Mouse (Mus musculus) right cerebral cortex, postnatal 10 days (tissue): Measurements from ENCODE around the gene Olfr832.
"Not testable (repeated sequence)": the region's sequence is repeated elsewhere in the genome, so short reads cannot be mapped to it uniquely, and the experiment has no call there.

Experiments used
- DNase-seq, 2 experiments: peaks; one replicate each; pipeline ENCODE4 v3.0.0; 2021; ENCODE audit warnings: low spot score in 2 of 2

Olfr832 gene

DNA sequence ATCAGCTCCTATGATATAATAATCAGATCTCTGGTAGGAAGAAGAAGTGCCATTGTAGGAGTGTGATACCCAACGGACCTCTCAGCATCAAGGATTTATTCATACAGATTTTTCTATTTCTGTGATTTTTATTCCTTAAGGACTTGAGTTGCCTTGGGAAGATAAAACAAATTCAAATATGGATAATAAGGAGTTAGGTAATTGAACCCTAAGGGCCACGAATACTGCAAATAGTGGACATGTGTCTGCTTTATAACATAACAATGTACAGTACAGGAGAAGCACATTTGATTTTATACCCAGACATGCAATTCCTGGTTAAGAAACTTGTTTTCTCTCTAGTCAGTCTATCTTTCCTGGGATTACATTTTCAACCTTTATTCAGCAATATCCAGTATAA, at the start of gene Olfr832:
Gene Olfr832, plus strand, starts transcription at position 301 of the 400 bp plus-strand sequence.
- DNase-seq: not testable (repeated sequence)

GRCm38 (mm10) chr9:18907699-18908098, 29.2 kb upstream of the Olfr832 start:
- not testable (repeated sequence) for DNase-seq

GRCm38 (mm10) chr9:18927921-18928320, 9.0 kb upstream of the Olfr832 start:
- DNase-seq: not testable (repeated sequence)

DNA sequence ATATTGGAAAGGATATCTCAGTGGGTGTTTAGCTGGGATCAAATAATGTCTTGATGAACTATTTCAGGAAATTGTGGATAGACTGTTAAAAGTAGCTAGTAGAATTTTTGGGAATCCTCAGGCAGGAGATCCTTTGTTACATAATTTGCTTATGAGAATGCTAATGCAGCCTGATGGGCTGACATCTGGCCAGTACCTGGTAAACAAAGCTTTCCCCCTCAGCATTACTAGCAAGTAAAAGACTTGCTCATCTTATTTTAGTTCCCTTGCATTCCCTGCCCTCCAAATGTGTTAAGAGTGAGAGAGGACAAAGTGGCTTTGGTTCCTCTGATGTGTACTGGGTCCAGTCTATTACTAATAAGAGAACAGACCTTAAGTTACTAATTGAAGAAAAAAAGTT, 25.1 kb downstream of the Olfr832 start:
- no peak for DNase-seq

- DNase-seq: no peak
Observed at GRCm38 (mm10) chr9:18987690-18988089, 50.8 kb downstream of the Olfr832 start, which contains the start of gene Olfr834. Gene Olfr834 (plus strand): TSS chr9:18987990.
